In genomic region chr13:98206546-98206870, GRCm38 (mm10) we compare ENCODE assay signal across 7 mouse cellular contexts. TPM values are rescaled to one million over a fixed set of nuclear protein-coding genes. Genes with fewer than 3 reads are reported as not detected.
DNase-seq lines count a peak whose midpoint lies in the region; ATAC-seq and TF ChIP-seq lines count a peak whose summit lies in the region.

No protein-coding gene starts in this region.

- no peaks in the 10 kb centered on the region for H3K36me3 ChIP-seq in lung, embryonic 14.5 days (ENCODE audit: insufficient read depth)
- H3K36me3 ChIP-seq in erythroblast, embryonic 14.5 days (ENCODE audit: control insufficient read depth), result no peaks in the 10 kb centered on the region
- H3K36me3 ChIP-seq in limb, embryonic 12.5 days, result no peaks in the 10 kb centered on the region
- no peaks in the 10 kb centered on the region for H3K36me3 ChIP-seq in small intestine, adult 2 months (ENCODE audit: control insufficient read depth, insufficient read depth, low read length)

- intact Hi-C loops in left cerebral cortex, postnatal 10 days (cut with DNase I), result no loop called here

- no peak for DNase-seq in lung, embryonic 14.5 days
- DNase-seq in lung, postnatal 25 days (ENCODE audit: low spot score), result no peak
- DNase-seq in adrenal gland, postnatal 10 days, result no peak
- DNase-seq in left cerebral cortex, postnatal 10 days (ENCODE audit: extremely low spot score in 1 of 2, low spot score in 2 of 2), result no peak

- peak overlapping the region; percentile 51 for H3K9ac ChIP-seq in lung, embryonic 14.5 days
- peak overlapping the region; percentile 67 for H3K9ac ChIP-seq in limb, embryonic 12.5 days (replicated peaks)

- peak overlapping the region; percentile 98 for H3K4me2 ChIP-seq in lung, embryonic 14.5 days
- peak overlapping the region; percentile 91 for H3K4me2 ChIP-seq in limb, embryonic 12.5 days

- no peak for ATAC-seq in lung, embryonic 14.5 days (ENCODE audit: insufficient read depth)
- ATAC-seq in limb, embryonic 12.5 days (ENCODE audit: insufficient number of reproducible peaks, insufficient read depth, low FRiP score, low TSS enrichment, low read depth), result no peak

- no peaks in the 10 kb centered on the region for H3K9me3 ChIP-seq in lung, embryonic 14.5 days (ENCODE audit: low read depth, low read length)
- no peaks in the 10 kb centered on the region for H3K9me3 ChIP-seq in erythroblast, embryonic 14.5 days (ENCODE audit: control insufficient read depth, low read length)
- no peaks in the 10 kb centered on the region for H3K9me3 ChIP-seq in limb, embryonic 12.5 days

- H3K4me3 ChIP-seq in lung, embryonic 14.5 days (ENCODE audit: low read depth, low read length), result peak overlapping the region; percentile 54
- H3K4me3 ChIP-seq in erythroblast, embryonic 14.5 days (replicated peaks), result peak overlapping the region; percentile 64
- H3K4me3 ChIP-seq in limb, embryonic 12.5 days (replicated peaks), result peak overlapping the region; percentile 67
- H3K4me3 ChIP-seq in small intestine, adult 2 months (ENCODE audit: low read depth, low read length), result peak overlapping the region; percentile 85

- no peaks in the 10 kb centered on the region; the same call in 1 of the 2 replicates for H3K4me1 ChIP-seq in lung, embryonic 14.5 days (ENCODE audit: insufficient read depth)
- peaks cover 12% of the 10 kb centered on the region for H3K4me1 ChIP-seq in erythroblast, embryonic 14.5 days (ENCODE audit: control insufficient read depth)
- peaks cover 8% of the 10 kb centered on the region for H3K4me1 ChIP-seq in limb, embryonic 12.5 days (replicated peaks)
- H3K4me1 ChIP-seq in small intestine, adult 2 months (ENCODE audit: control insufficient read depth, insufficient read depth, insufficient read length, low read length), result peaks cover 8% of the 10 kb centered on the region; the same call in 1 of the 2 replicates

- H3K27me3 ChIP-seq in lung, embryonic 14.5 days (ENCODE audit: insufficient read depth, low read length), result 0 out of 2 replicates have a peak, but pooled peaks cover 2% of the 10 kb centered on the region
- peaks cover 59% of the 10 kb centered on the region for H3K27me3 ChIP-seq in erythroblast, embryonic 14.5 days (ENCODE audit: control insufficient read depth)
- peaks cover 7% of the 10 kb centered on the region for H3K27me3 ChIP-seq in limb, embryonic 12.5 days
- H3K27me3 ChIP-seq in small intestine, adult 2 months (ENCODE audit: control insufficient read depth, insufficient read depth, low read length), result no peaks in the 10 kb centered on the region

- WGBS in lung, embryonic 14.5 days, result 3% methylated on average over 13 of the region's 13 CpGs
- WGBS in limb, embryonic 12.5 days, result under 1% methylated on average over 13 of the region's 13 CpGs
- WGBS in small intestine, adult 2 months, result 2% methylated on average over 13 of the region's 13 CpGs

- no peak for TF ChIP-seq POLR2A in small intestine, adult 2 months (IDR thresholded peaks at IDR 0.05; ENCODE audit: low read depth, low read length)

- TF ChIP-seq CTCF in lung, embryonic 14.5 days (IDR thresholded peaks at IDR 0.05; ENCODE audit: low read depth), result no peak
- TF ChIP-seq CTCF in small intestine, adult 2 months (IDR thresholded peaks at IDR 0.05; ENCODE audit: extremely low read depth, insufficient read length, insufficient replicate concordance, low read depth, low read length), result no peak

- peak overlapping the region; percentile 52 for H3K27ac ChIP-seq in lung, embryonic 14.5 days (ENCODE audit: low read depth)
- peak overlapping the region; percentile 74 for H3K27ac ChIP-seq in limb, embryonic 12.5 days
- H3K27ac ChIP-seq in small intestine, adult 2 months (ENCODE audit: insufficient read depth, low read depth, low read length), result no peak overlapping the region

RNA-seq across cellular contexts. Expression of gene Arhgef28, which starts 0.3 kb away (rescaled TPM):
- 14.7 and 15.0 TPM in 2 replicates for polyA plus RNA-seq in lung, embryonic 14.5 days (2014; fragmentation: Nextera tagmentation; extraction: Ambion mirVana)
- polyA plus RNA-seq in erythroblast, embryonic 14.5 days (2012), result 0.01 and 0.07 TPM in 2 replicates
- polyA plus RNA-seq in limb, embryonic 12.5 days (2016; fragmentation: Nextera tagmentation; extraction: Ambion mirVana), result 21.3 and 23.7 TPM in 2 replicates
- polyA plus RNA-seq in small intestine, adult 2 months (2012; rRNA removed), result 2.6 and 3.3 TPM in 2 replicates
- 10 to 100 TPM; 23.7 to 30.8 TPM for total RNA-seq in adrenal gland, postnatal 10 days (2021)
- 10 to 100 TPM; 52.0 to 54.8 TPM for total RNA-seq in left cerebral cortex, postnatal 10 days (2021)

RNA-seq across cellular contexts. Expression of gene Utp15, which starts 56.3 kb away (rescaled TPM):
- polyA plus RNA-seq in lung, embryonic 14.5 days (2014; fragmentation: Nextera tagmentation; extraction: Ambion mirVana), result 38.3 and 40.9 TPM in 2 replicates
- polyA plus RNA-seq in erythroblast, embryonic 14.5 days (2012), result 0.05 and 0.23 TPM in 2 replicates
- 41.2 and 42.0 TPM in 2 replicates for polyA plus RNA-seq in limb, embryonic 12.5 days (2016; fragmentation: Nextera tagmentation; extraction: Ambion mirVana)
- polyA plus RNA-seq in small intestine, adult 2 months (2012; rRNA removed), result 0.65 and 1.3 TPM in 2 replicates
- 10 to 100 TPM; 16.4 TPM for total RNA-seq in adrenal gland, postnatal 10 days (2021)
- 10 to 100 TPM; 20.9 to 21.5 TPM for total RNA-seq in left cerebral cortex, postnatal 10 days (2021)

RNA-seq across cellular contexts. Expression of gene Ankra2, which starts 56.4 kb away (rescaled TPM):
- polyA plus RNA-seq in lung, embryonic 14.5 days (2014; fragmentation: Nextera tagmentation; extraction: Ambion mirVana), result 19.8 and 21.2 TPM in 2 replicates
- polyA plus RNA-seq in erythroblast, embryonic 14.5 days (2012), result 0.93 and 1.0 TPM in 2 replicates
- 15.3 and 19.1 TPM in 2 replicates for polyA plus RNA-seq in limb, embryonic 12.5 days (2016; fragmentation: Nextera tagmentation; extraction: Ambion mirVana)
- polyA plus RNA-seq in small intestine, adult 2 months (2012; rRNA removed), result 3.6 and 6.4 TPM in 2 replicates
- total RNA-seq in adrenal gland, postnatal 10 days (2021), result 10 to 100 TPM; 22.7 to 26.9 TPM
- total RNA-seq in left cerebral cortex, postnatal 10 days (2021), result 10 to 100 TPM; 62.1 to 62.4 TPM

Comparison
In these comparisons a context has a peak if more than half of its experiments do, and no peak if none do; other contexts are left out.
1. RNA of gene Utp15, which starts 56.3 kb away (polyA plus RNA-seq): 41.2 to 42.0 TPM in limb, embryonic 12.5 days and 38.3 to 40.9 TPM in lung, embryonic 14.5 days; 0.65 to 1.3 TPM in small intestine, adult 2 months and 0.05 to 0.23 TPM in erythroblast, embryonic 14.5 days; every median in the first group is over 10 times any median in the second.
2. Peak in every context shown above with its lines, with median percentiles within 50 percentile points of each other: H3K4me3 ChIP-seq.